Mouse (Mus musculus) kidney, adult 2 months (tissue): ENCODE results near the gene Olfr1308. TPM values are rescaled to one million over a fixed set of nuclear protein-coding genes. Genes with fewer than 3 reads are reported as not detected.

ENCODE experiments used
- DNase-seq: peaks from one replicate; pipeline ENCODE4 v3.0.0; 2021
- H3K27ac ChIP-seq: fragments of 200-500 bp; 2 replicates; pipeline ENCODE4 v1.5.1; 2012; ENCODE audit warnings: low read depth, low read length, control low read depth, inconsistent platforms; ENCODE audit not compliant: insufficient read depth
- H3K27me3 ChIP-seq: fragments of 200-500 bp; replicated peaks from 2 replicates; pipeline ENCODE4 v1.6.1; 2012; ENCODE audit warnings: mild to moderate bottlenecking, moderate library complexity, low read length, inconsistent platforms; ENCODE audit not compliant: control insufficient read depth, insufficient read depth
- H3K36me3 ChIP-seq: fragments of 200-500 bp; 2 replicates; pipeline ENCODE4 v1.6.1; 2012; ENCODE audit warnings: mild to moderate bottlenecking, moderate library complexity, low read length, inconsistent platforms; ENCODE audit not compliant: control insufficient read depth, insufficient read depth
- H3K4me1 ChIP-seq: fragments of 200-500 bp; 2 replicates; pipeline ENCODE4 v1.6.1; 2011; ENCODE audit warnings: low read length; ENCODE audit not compliant: control insufficient read depth, insufficient read depth
- H3K4me3 ChIP-seq: fragments of 200-500 bp; 2 replicates; pipeline ENCODE4 v1.5.1; 2011; ENCODE audit warnings: mild to moderate bottlenecking, low read depth, low read length, control low read depth; ENCODE audit not compliant: insufficient read depth
- CTCF ChIP-seq: fragments of 200-500 bp; conservative IDR thresholded peaks from 2 replicates; pipeline ENCODE4 v1.5.1; 2011; ENCODE audit warnings: low read depth, mild to moderate bottlenecking, control low read depth, low read length, moderate library complexity, mixed read lengths; ENCODE audit not compliant: insufficient read depth, insufficient read length
- POLR2A ChIP-seq: fragments of 200-500 bp; IDR thresholded peaks from one replicate; pipeline ENCODE4 v1.6.1; 2011; ENCODE audit warnings: low read depth, low read length, control low read depth
- WGBS: fragments of 180-500 bp; shearing (Covaris S2); methylation state at CpG from one replicate; pipeline ENCODE4 v1.1.7; 2018; 5-methylcytosine and 5-hydroxymethylcytosine counted together
- polyA plus RNA-seq: library from polyadenylated mRNA; depleted of rRNA; stranded (reverse); fragments of >200 nt; gene quantifications from 2 replicates; pipeline ENCODE4 v1.2.3, GENCODE M21; 2012; rRNA removed

The Olfr1308 gene
- not detected in 2 replicates for polyA plus RNA-seq

- Histone ChIP-seq H3K4me3 (no peak within 1 kb of the TSS), H3K36me3 (no peaks in the 10 kb centered on the region), H3K27ac (no peak within 1 kb of the TSS), H3K27me3 (no peaks in the 10 kb centered on the region), H3K4me1 (no peaks in the 10 kb centered on the region)
- 51% methylated on average over 1 of the region's 1 CpGs for WGBS
- DNase-seq: no peak
- no peak for TF ChIP-seq CTCF
- TF ChIP-seq POLR2A: no peak
These were observed at the start of gene Olfr1308 for GRCm38 (mm10) chr2:111964844-111965243. Olfr1308 (minus strand) TSS chr2:111964944.

- no peaks in the 10 kb centered on the region for H3K27me3 ChIP-seq
These were observed 47.9 kb upstream of the Olfr1308 start, which contains the start of gene Olfr1310 for GRCm38 (mm10) chr2:112012608-112013007. Olfr1310 (minus strand) TSS chr2:112012708.

GRCm38 (mm10) chr2:111990181-111990580, 25.4 kb upstream of the Olfr1308 start, which contains the start of gene Olfr1309:
Olfr1309 (minus strand) TSS chr2:111990281.
- no peaks in the 10 kb centered on the region for H3K4me1 ChIP-seq
- no peaks in the 10 kb centered on the region for H3K36me3 ChIP-seq
- H3K27me3 ChIP-seq: no peaks in the 10 kb centered on the region; the same call in 1 of the 2 replicates
- no peak within 1 kb of the TSS for H3K27ac ChIP-seq
- 56% methylated on average over 1 of the region's 1 CpGs for WGBS
- no peak for DNase-seq
- no peak for TF ChIP-seq POLR2A
- TF ChIP-seq CTCF: no peak
- H3K4me3 ChIP-seq: no peak within 1 kb of the TSS

More at GRCm38 (mm10) chr2:112012608-112013007, 47.9 kb upstream of the Olfr1308 start, which contains the start of gene Olfr1310:
- Histone ChIP-seq H3K27ac (no peak within 1 kb of the TSS), H3K36me3 (no peaks in the 10 kb centered on the region), H3K4me3 (no peak within 1 kb of the TSS), H3K4me1 (no peaks in the 10 kb centered on the region)
- TF ChIP-seq POLR2A: no peak
- DNase-seq: no peak

- WGBS: 56% methylated on average over 1 of the region's 1 CpGs
- Histone ChIP-seq H3K36me3 (no peaks in the 10 kb centered on the region), H3K4me1 (no peaks in the 10 kb centered on the region), H3K4me3 (no peak within 1 kb of the TSS), H3K27me3 (no peaks in the 10 kb centered on the region), H3K27ac (no peak within 1 kb of the TSS)
- no peak for DNase-seq
- TF ChIP-seq CTCF (no peak), POLR2A (no peak)
These were observed 15.4 kb downstream of the Olfr1308 start, which contains the start of gene Olfr1307 for GRCm38 (mm10) chr2:111949340-111949739. Olfr1307 (minus strand) TSS chr2:111949440.

GRCm38 (mm10) chr2:111916171-111916570, 48.6 kb downstream of the Olfr1308 start, which contains the start of gene Olfr1306:
Olfr1306 (minus strand) TSS chr2:111916271.
- TF ChIP-seq POLR2A (no peak), CTCF (no peak)
- Histone ChIP-seq H3K27ac (no peak within 1 kb of the TSS), H3K36me3 (no peaks in the 10 kb centered on the region), H3K4me3 (no peak within 1 kb of the TSS), H3K4me1 (no peaks in the 10 kb centered on the region), H3K27me3 (no peaks in the 10 kb centered on the region)
- 76% methylated on average over 1 of the region's 1 CpGs for WGBS
- no peak for DNase-seq

Other genes with a start within 250 kb of the Olfr1308 start
- gene Olfr1301, start 213.9 kb downstream of the Olfr1308 start, polyA plus RNA-seq: not detected in 2 replicates
- gene Olfr1302, start 187.5 kb downstream of the Olfr1308 start, polyA plus RNA-seq: not detected in 2 replicates
- not detected in 2 replicates for gene Olfr1303, start 144.6 kb downstream of the Olfr1308 start, polyA plus RNA-seq
- gene Olfr1305, start 87.8 kb downstream of the Olfr1308 start, polyA plus RNA-seq: not detected in 2 replicates
- not detected in 2 replicates for gene Olfr1306, start 48.7 kb downstream of the Olfr1308 start, polyA plus RNA-seq
- gene Olfr1307, start 15.5 kb downstream of the Olfr1308 start, polyA plus RNA-seq: not detected in 2 replicates
- not detected in 2 replicates for gene Olfr1309, start 25.3 kb upstream of the Olfr1308 start, polyA plus RNA-seq
- not detected in 2 replicates for gene Olfr1310, start 47.8 kb upstream of the Olfr1308 start, polyA plus RNA-seq
- gene Olfr1311, start 59.5 kb upstream of the Olfr1308 start, polyA plus RNA-seq: not detected in 2 replicates
- gene Olfr1312, start 85.3 kb upstream of the Olfr1308 start, polyA plus RNA-seq: not detected in 2 replicates
- gene Olfr1313, start 112.9 kb upstream of the Olfr1308 start, polyA plus RNA-seq: not detected in 2 replicates
- not detected in 2 replicates for gene Olfr1314, start 131.8 kb upstream of the Olfr1308 start, polyA plus RNA-seq
- gene Olfr1315-ps1, start 150.5 kb upstream of the Olfr1308 start, polyA plus RNA-seq: not detected in 2 replicates
- not detected in 2 replicates for gene Olfr1316, start 170.0 kb upstream of the Olfr1308 start, polyA plus RNA-seq
- not detected in 2 replicates for gene Olfr1317, start 175.4 kb upstream of the Olfr1308 start, polyA plus RNA-seq
- not detected in 2 replicates for gene Olfr1318, start 189.3 kb upstream of the Olfr1308 start, polyA plus RNA-seq